Mouse (Mus musculus): ENCODE measurements around the gene Adgrv1.

The Adgrv1 gene

DNA sequence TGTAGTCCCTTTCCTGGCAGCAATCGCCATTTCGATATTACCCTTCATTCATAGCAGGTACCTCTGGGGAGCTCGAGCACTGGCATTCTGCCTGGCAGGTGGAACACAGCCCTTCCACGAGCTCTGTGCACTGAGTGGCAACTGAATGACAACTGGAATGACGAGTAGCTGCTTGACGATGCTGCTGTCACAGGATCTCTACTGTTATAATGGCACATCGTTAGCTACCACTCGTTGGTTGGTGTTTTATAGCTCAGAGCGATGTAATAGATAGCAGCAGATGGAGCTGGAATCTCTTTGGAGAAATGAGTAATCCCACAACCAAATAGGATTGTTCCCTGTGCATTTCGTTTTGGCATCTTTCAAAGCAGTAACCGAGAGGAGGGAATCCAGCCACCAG, 587.6 kb downstream of the Adgrv1 start:
- no peak for DNase-seq (ENCODE audit: low spot score in 2 of 2)

Data from spleen, postnatal 4 days (tissue).